Mouse (Mus musculus) C2C12 (cell line): ENCODE results near the gene Psmd13. TPM values are rescaled to one million over a fixed set of nuclear protein-coding genes. Genes with fewer than 3 reads are reported as not detected.

ENCODE experiments used
- H3K27me3 ChIP-seq: one replicate; pipeline ENCODE4 v1.6.1; 2011; ENCODE audit not compliant: control insufficient read depth, insufficient read depth, insufficient read length
- H3K36me3 ChIP-seq: one replicate; pipeline ENCODE4 v1.6.1; 2011; ENCODE audit not compliant: control insufficient read depth, insufficient read depth
- H3K4me3 ChIP-seq: one replicate; pipeline ENCODE4 v1.5.1; 2011; ENCODE audit warnings: mild to moderate bottlenecking, control low read depth; ENCODE audit not compliant: poor library complexity, insufficient read depth, severe bottlenecking
- H3K79me2 ChIP-seq: one replicate; pipeline ENCODE4 v1.6.1; 2011; ENCODE audit not compliant: control insufficient read depth, insufficient read depth
- H3K79me3 ChIP-seq: one replicate; pipeline ENCODE4 v1.6.1; 2011; ENCODE audit warnings: low read depth, control low read depth
- H3ac ChIP-seq: one replicate; pipeline ENCODE3; 2011; ENCODE audit warnings: low read depth; ENCODE audit not compliant: control insufficient read depth, insufficient read length
- CEBPB ChIP-seq: IDR thresholded peaks from one replicate; pipeline ENCODE4 v1.6.1; 2011; ENCODE audit warnings: low read depth, mild to moderate bottlenecking, control low read depth, moderate library complexity
- CTCF ChIP-seq: IDR thresholded peaks from one replicate; pipeline ENCODE4 v1.5.1; 2011; ENCODE audit not compliant: control insufficient read depth, insufficient read depth, insufficient read length
- FOSL1 ChIP-seq: IDR thresholded peaks from one replicate; pipeline ENCODE4 v1.8.0; 2011; ENCODE audit warnings: mild to moderate bottlenecking, low read length; ENCODE audit not compliant: poor library complexity, insufficient read depth, severe bottlenecking
- MAX ChIP-seq: IDR thresholded peaks from one replicate; pipeline ENCODE4 v1.6.1; 2011; ENCODE audit warnings: mild to moderate bottlenecking, control low read depth
- MYOD1 ChIP-seq: IDR thresholded peaks from one replicate; pipeline ENCODE4 v1.6.1; 2011; ENCODE audit warnings: low read depth; ENCODE audit not compliant: control insufficient read depth, insufficient read length
- MYOG ChIP-seq: IDR thresholded peaks from one replicate; pipeline ENCODE4 v1.6.1; 2011; ENCODE audit not compliant: control insufficient read depth, insufficient read length; ENCODE audit errors: extremely low read depth
- USF1 ChIP-seq: IDR thresholded peaks from one replicate; pipeline ENCODE4 v1.6.1; 2011; ENCODE audit warnings: low read depth, mild to moderate bottlenecking, control low read depth, moderate library complexity
- polyA plus RNA-seq: library from polyadenylated mRNA; unstranded; fragments of >200 nt; fragmentation: generic; extraction: Trizol; gene quantifications from one replicate; pipeline ENCODE4 v1.2.1, GENCODE M21; 2012; ENCODE audit warnings: missing spikeins

Gene Psmd13
- polyA plus RNA-seq, 1 experiment = 211 TPM

DNA sequence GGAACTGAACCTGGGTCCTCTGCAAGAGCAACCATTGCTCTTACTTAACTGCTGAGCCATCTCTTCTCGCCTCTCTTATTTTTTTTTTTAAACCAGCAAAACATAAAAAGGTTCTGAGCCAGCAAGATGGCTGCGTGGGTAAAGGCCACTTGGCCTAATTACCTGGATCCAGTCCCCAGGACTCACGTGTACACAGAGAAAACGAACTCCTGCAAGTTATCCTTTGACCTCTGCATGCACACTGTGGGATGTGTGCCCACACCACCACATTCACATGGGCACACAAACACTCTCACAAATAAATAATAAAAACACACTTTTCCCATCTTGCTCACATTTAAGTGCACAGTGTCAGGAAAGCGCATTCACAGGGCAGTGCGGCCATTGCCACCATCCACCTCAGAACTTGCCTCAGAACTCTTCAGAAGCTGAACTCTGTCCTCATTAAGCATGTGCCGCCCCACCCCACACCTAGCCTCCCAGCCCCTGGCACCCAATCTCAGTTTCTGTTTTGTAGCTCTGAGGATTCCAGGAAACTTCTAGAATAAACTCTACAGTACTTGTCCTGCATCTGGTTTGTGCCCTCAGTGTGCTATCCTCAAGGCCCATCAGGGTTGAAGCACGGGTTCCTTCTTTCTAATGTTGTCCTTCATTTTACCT is 32.4 kb downstream of the Psmd13 start:
- H3K79me2 ChIP-seq = no peaks in the 10 kb centered on the region
- no peak for TF ChIP-seq CTCF
- no peak for TF ChIP-seq MYOD1
- H3K36me3 ChIP-seq = no peaks in the 10 kb centered on the region
- H3K27me3 ChIP-seq = peaks cover 10% of the 10 kb centered on the region
- no peaks in the 10 kb centered on the region for H3K79me3 ChIP-seq
- no peak overlapping the region for H3K4me3 ChIP-seq
- H3ac ChIP-seq = no peak overlapping the region

DNA sequence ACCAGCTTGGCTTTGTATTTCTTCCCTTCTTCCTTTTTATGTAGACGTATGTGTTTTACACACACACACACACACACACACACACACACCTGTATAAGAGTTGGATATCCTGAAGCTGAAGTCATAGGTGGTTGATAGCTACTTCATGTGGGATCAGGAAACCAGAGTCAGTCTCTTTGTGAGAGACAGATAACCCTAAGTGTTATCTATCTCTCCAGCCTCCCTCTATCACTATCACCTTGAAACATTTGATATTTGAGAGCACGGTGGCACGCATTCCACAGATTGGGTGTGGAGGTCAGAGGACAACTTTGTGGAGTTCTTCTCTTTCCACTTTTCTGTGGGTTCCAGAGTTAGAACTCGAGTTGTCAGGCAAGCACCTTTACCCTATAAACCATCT is 38.1 kb downstream of the Psmd13 start:
- Histone ChIP-seq H3K79me3 (no peaks in the 10 kb centered on the region), H3K36me3 (no peaks in the 10 kb centered on the region), H3K27me3 (peaks cover 56% of the 10 kb centered on the region), H3ac (no peak overlapping the region), H3K4me3 (no peak overlapping the region), H3K79me2 (no peaks in the 10 kb centered on the region)
- no peak for TF ChIP-seq CEBPB
- TF ChIP-seq MYOG = no peak
- TF ChIP-seq USF1 = no peak
- no peak for TF ChIP-seq CTCF
- TF ChIP-seq MYOD1 = no peak
- TF ChIP-seq FOSL1 = no peak
- no peak for TF ChIP-seq MAX

DNA sequence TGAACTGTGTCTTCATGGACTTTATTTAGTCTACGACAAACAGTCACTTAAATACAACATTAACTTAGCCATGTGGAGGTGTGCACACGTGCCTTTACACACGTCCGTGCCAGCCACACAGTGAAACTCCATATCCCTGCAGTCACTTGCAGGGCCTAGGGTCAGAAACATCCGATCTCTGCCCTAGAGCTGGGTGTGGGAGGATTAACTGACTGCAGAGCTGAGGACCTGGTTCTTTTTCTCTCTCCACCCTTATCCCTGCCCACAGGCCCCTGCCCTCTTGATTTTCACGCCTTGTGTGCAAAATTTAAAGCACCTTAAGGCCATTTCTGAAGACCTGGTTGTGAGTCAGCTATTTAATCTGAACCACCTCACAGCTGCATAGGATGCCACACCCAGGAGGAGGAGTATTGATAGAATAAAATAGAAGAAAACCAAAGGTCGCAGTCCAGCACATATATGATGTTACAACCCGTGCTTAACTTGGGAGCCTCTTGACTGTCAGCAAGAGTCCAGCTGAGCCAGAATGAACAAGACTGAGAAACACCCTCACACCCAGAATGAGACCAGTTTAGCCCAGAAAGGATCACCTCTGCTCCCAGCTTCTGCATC is 38.8 kb downstream of the Psmd13 start, which contains the start of gene Nlrp6:
Gene Nlrp6, plus strand, starts transcription at position 485 of the 612 bp plus-strand sequence.
- no peaks in the 10 kb centered on the region for H3K79me3 ChIP-seq
- H3K27me3 ChIP-seq = peaks cover 62% of the 10 kb centered on the region
- TF ChIP-seq MYOD1 = no peak
- H3K79me2 ChIP-seq = no peaks in the 10 kb centered on the region
- H3K36me3 ChIP-seq = no peaks in the 10 kb centered on the region
- H3ac ChIP-seq = no peak within 1 kb of the TSS
- no peak within 1 kb of the TSS for H3K4me3 ChIP-seq

DNA sequence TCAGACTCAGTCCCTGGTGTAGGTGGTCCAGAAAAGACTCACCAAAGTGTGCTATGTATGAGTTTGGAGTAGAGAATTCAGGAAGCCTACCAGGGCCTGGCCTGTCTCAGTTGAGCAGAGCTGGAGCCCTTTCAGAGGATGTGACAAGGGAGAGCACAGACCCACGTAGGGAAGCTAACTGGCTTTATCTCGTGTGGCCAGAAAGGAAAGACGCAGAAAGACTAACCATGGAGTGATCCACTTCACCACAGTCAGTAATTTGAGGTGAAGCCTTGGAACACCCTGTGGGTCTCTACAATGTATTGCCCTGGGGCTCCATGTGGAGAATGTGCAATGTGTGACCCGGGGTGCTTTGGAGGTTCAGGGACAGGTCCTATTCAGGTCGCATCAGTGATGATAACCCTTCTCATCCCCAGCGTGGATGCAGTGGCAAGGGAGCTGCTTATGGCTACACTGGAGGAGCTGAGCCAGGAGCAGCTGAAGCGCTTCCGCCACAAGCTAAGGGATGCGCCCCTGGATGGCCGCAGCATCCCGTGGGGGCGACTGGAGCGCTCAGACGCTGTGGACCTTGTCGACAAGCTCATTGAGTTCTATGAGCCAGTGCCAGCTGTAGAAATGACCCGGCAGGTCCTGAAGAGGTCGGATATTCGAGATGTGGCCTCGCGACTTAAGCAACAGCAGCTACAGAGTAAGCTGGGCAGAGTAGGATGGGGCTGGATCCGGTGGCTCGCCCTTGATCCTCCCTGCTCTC is 39.6 kb downstream of the Psmd13 start:
- H3K79me2 ChIP-seq = no peaks in the 10 kb centered on the region
- H3K27me3 ChIP-seq = peaks cover 59% of the 10 kb centered on the region
- H3K79me3 ChIP-seq = no peaks in the 10 kb centered on the region
- no peak overlapping the region for H3ac ChIP-seq
- no peak for TF ChIP-seq USF1
- no peak overlapping the region for H3K4me3 ChIP-seq
- no peaks in the 10 kb centered on the region for H3K36me3 ChIP-seq

DNA sequence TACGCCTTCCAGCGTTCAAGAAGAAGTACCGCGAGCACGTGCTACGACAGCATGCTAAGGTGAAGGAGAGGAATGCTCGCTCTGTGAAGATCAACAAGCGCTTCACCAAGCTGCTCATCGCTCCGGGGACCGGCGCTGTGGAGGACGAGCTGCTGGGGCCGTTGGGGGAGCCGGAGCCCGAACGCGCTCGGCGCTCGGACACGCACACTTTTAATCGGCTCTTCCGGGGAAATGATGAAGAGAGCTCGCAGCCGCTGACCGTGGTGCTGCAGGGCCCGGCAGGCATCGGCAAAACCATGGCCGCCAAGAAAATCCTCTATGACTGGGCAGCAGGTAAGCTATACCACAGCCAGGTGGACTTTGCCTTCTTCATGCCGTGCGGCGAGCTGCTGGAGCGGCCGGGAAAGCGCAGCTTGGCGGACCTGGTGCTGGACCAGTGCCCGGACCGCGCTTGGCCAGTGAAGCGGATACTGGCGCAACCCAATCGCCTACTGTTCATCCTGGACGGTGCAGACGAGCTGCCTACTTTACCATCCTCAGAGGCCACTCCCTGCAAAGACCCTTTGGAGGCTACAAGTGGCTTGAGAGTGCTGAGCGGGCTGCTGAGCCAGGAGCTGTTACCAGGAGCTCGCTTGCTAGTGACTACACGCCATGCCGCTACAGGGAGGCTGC is 40.8 kb downstream of the Psmd13 start:
- no peaks in the 10 kb centered on the region for H3K79me2 ChIP-seq
- no peak overlapping the region for H3K4me3 ChIP-seq
- no peaks in the 10 kb centered on the region for H3K36me3 ChIP-seq
- TF ChIP-seq USF1 (no peak), CEBPB (no peak), MYOD1 (no peak), MYOG (no peak), CTCF (no peak), FOSL1 (no peak), MAX (no peak)
- H3ac ChIP-seq = no peak overlapping the region
- no peaks in the 10 kb centered on the region for H3K79me3 ChIP-seq
- peaks cover 63% of the 10 kb centered on the region for H3K27me3 ChIP-seq
